Mouse (Mus musculus): ENCODE results near the gene Dapp1. TPM values are rescaled to one million over a fixed set of nuclear protein-coding genes. Genes with fewer than 3 reads are reported as not detected.

Dapp1 gene
- polyA plus RNA-seq, 1 experiment from 2014 or later = 22.8 TPM

Other genes starting within 250 kb of the Dapp1 start
- gene H2afz, start 117.1 kb downstream of the Dapp1 start, polyA plus RNA-seq (2015; fragmentation: Nextera tagmentation; extraction: Ambion mirVana) = 953 and 1,062 TPM in 2 replicates
- 7.3 and 8.1 TPM in 2 replicates for gene Dnajb14, start 113.9 kb downstream of the Dapp1 start, polyA plus RNA-seq (2015; fragmentation: Nextera tagmentation; extraction: Ambion mirVana)
- 115 and 120 TPM in 2 replicates for gene Lamtor3, start 63.0 kb downstream of the Dapp1 start, polyA plus RNA-seq (2015; fragmentation: Nextera tagmentation; extraction: Ambion mirVana)
- gene 1110002E22Rik, start 83.5 kb upstream of the Dapp1 start, polyA plus RNA-seq (2015; fragmentation: Nextera tagmentation; extraction: Ambion mirVana) = 18.7 and 19.1 TPM in 2 replicates
- 0.36 and 0.45 TPM in 2 replicates for gene Gm5105, start 85.8 kb upstream of the Dapp1 start, polyA plus RNA-seq (2015; fragmentation: Nextera tagmentation; extraction: Ambion mirVana)
- gene Trmt10a, start 161.9 kb upstream of the Dapp1 start, polyA plus RNA-seq (2015; fragmentation: Nextera tagmentation; extraction: Ambion mirVana) = 5.2 and 7.0 TPM in 2 replicates
- gene Mttp, start 163.4 kb upstream of the Dapp1 start, polyA plus RNA-seq (2015; fragmentation: Nextera tagmentation; extraction: Ambion mirVana) = 6.5 and 7.9 TPM in 2 replicates
- not detected in 2 replicates for gene 4930579F01Rik, start 212.3 kb upstream of the Dapp1 start, polyA plus RNA-seq (2015; fragmentation: Nextera tagmentation; extraction: Ambion mirVana)
- gene Adh7, start 236.2 kb upstream of the Dapp1 start, polyA plus RNA-seq (2015; fragmentation: Nextera tagmentation; extraction: Ambion mirVana) = 0.30 TPM in 2 replicates

Data from heart, embryonic 16.5 days (tissue).